Mouse (Mus musculus): ENCODE data around the gene Sult5a1. TPM values are rescaled to one million over a fixed set of nuclear protein-coding genes. Genes with fewer than 3 reads are reported as not detected.

The Sult5a1 gene
- polyA plus RNA-seq, 1 experiment from 2014 or later: 12.7 TPM

GRCm38 (mm10) chr8:123132953-123133352 lies 25.2 kb downstream of the Sult5a1 start:
- no peaks in the 10 kb centered on the region for H3K9me3 ChIP-seq (replicated peaks)
- no peak for ATAC-seq (replicated peaks; ENCODE audit: low FRiP score)
- H3K36me3 ChIP-seq: no peaks in the 10 kb centered on the region
- peaks cover 30% of the 10 kb centered on the region for H3K4me1 ChIP-seq
- WGBS: 93% methylated on average over 2 of the region's 2 CpGs
- H3K4me2 ChIP-seq: no peak overlapping the region
- H3K4me3 ChIP-seq (replicated peaks): no peak overlapping the region
- no peaks in the 10 kb centered on the region for H3K27me3 ChIP-seq
- H3K27ac ChIP-seq: no peak overlapping the region
- no peak overlapping the region for H3K9ac ChIP-seq

- no peak for ATAC-seq (replicated peaks; ENCODE audit: low FRiP score)
- Histone ChIP-seq H3K27ac (no peak overlapping the region), H3K4me2 (peak overlapping the region; percentile 3), H3K36me3 (no peaks in the 10 kb centered on the region), H3K27me3 (peaks cover 14% of the 10 kb centered on the region), H3K9me3 (replicated peaks) (no peaks in the 10 kb centered on the region), H3K9ac (no peak overlapping the region), H3K4me1 (peaks cover 19% of the 10 kb centered on the region), H3K4me3 (replicated peaks) (no peak overlapping the region)
- WGBS: 47% methylated on average over 9 of the region's 9 CpGs
Measured at GRCm38 (mm10) chr8:123131041-123131440, 27.1 kb downstream of the Sult5a1 start.

DNA sequence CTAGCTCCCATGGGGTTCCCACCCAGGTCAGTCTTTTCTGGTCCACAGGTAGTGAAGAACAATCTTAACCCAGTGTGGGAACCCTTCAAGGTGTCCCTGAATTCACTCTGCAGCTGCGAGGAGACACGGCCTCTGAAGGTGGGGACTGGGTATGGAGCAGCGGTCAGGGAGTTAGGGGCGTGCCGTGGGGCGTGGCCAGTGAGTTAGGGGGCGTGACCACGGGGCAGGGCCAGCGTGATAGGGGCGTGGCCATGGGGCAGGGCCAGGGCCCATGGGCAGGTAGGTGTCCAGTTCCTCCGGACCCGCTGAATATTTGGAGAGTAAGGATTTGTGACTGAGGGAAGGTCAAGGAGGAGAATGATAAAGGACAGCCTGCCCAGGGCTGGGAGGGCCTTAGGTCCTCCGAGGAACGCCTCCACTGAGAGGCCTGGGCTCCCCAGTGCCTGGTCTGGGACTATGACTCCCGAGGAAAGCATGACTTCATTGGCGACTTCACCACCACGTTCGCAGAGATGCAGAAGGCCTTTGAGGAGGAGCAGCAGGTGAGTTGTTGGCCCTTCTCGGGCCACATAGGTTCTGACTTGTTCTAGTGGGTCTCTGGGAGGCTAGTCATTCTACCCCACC lies 31.8 kb downstream of the Sult5a1 start:
- Histone ChIP-seq H3K27me3 (peaks cover 30% of the 10 kb centered on the region), H3K4me3 (replicated peaks) (no peak overlapping the region), H3K4me1 (peaks cover 25% of the 10 kb centered on the region), H3K9me3 (replicated peaks) (no peaks in the 10 kb centered on the region), H3K4me2 (peak overlapping the region; percentile 29), H3K27ac (no peak overlapping the region), H3K9ac (no peak overlapping the region), H3K36me3 (no peaks in the 10 kb centered on the region)
- WGBS: 7% methylated on average over 19 of the region's 19 CpGs
- ATAC-seq (replicated peaks; ENCODE audit: low FRiP score): peak; percentile 63; the same call in 1 of the 2 replicates

DNA sequence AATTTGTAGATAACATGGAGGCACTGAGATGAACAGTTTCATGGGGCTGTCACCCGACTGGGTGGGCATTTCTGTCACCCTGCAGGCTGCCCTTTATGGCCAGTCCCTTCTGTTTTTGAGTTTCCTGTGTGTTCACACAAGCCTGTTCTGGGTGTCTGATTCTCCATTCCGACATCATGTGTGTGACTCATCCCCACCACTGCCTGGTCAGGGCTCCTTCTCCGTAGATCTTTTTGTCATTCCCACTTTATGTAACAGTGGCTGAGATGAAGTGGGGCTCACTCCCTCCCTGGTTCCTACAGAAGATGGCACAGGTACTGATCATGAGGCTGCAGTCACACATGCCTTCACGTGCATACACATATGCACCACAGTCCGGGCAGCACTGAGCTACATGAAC lies 35.4 kb downstream of the Sult5a1 start:
- Histone ChIP-seq H3K4me1 (peaks cover 27% of the 10 kb centered on the region), H3K36me3 (no peaks in the 10 kb centered on the region), H3K27ac (no peak overlapping the region), H3K9ac (no peak overlapping the region), H3K9me3 (replicated peaks) (no peaks in the 10 kb centered on the region), H3K4me2 (no peak overlapping the region), H3K27me3 (peaks cover 58% of the 10 kb centered on the region), H3K4me3 (replicated peaks) (no peak overlapping the region)
- 78% methylated on average over 5 of the region's 5 CpGs for WGBS
- ATAC-seq (replicated peaks; ENCODE audit: low FRiP score): no peak

- 26% methylated on average over 9 of the region's 9 CpGs for WGBS
- no peak overlapping the region for H3K4me2 ChIP-seq
- no peaks in the 10 kb centered on the region for H3K9me3 ChIP-seq (replicated peaks)
- H3K9ac ChIP-seq: no peak overlapping the region
- no peak overlapping the region for H3K27ac ChIP-seq
- H3K4me1 ChIP-seq: peaks cover 33% of the 10 kb centered on the region
- no peaks in the 10 kb centered on the region for H3K36me3 ChIP-seq
- H3K27me3 ChIP-seq: peaks cover 59% of the 10 kb centered on the region
- H3K4me3 ChIP-seq (replicated peaks): no peak overlapping the region
- ATAC-seq (replicated peaks; ENCODE audit: low FRiP score): no peak
Measured at GRCm38 (mm10) chr8:123122059-123122458, 36.1 kb downstream of the Sult5a1 start.

DNA sequence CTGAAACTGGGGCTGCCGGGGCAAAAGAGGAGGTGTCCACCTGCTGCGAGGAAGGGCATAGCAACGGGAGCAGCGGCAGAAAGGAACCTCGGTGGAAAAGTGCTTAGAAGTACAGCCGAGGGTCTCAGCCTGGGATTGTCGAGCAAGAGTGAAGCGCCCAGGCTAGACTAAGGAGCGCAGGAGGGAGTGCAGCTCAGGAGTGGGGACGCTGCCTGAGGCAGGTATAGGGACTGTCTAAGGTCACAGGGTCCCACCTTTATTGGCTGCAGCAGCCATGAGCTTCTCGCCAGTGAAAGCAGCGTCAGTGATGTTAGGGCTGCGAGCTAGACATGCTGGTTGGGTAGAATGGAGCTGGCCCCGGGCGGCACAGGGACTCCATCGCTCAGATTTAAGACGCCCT lies 40.4 kb downstream of the Sult5a1 start:
- Histone ChIP-seq H3K36me3 (no peaks in the 10 kb centered on the region), H3K4me3 (replicated peaks) (peak overlapping the region; percentile 53), H3K9me3 (replicated peaks) (no peaks in the 10 kb centered on the region), H3K27me3 (peaks cover 50% of the 10 kb centered on the region), H3K4me2 (peak overlapping the region; percentile 94), H3K4me1 (peaks cover 32% of the 10 kb centered on the region), H3K27ac (no peak overlapping the region), H3K9ac (0 out of 2 replicates have a peak overlapping the region, but pooled peaks have one; percentile 39)
- no peak for ATAC-seq (replicated peaks; ENCODE audit: low FRiP score)
- WGBS: 2% methylated on average over 17 of the region's 17 CpGs

- Histone ChIP-seq H3K4me3 (replicated peaks) (peak within 1 kb of the TSS; percentile 53), H3K9me3 (replicated peaks) (no peaks in the 10 kb centered on the region), H3K4me1 (peaks cover 30% of the 10 kb centered on the region), H3K27ac (no peak within 1 kb of the TSS), H3K27me3 (peaks cover 50% of the 10 kb centered on the region), H3K9ac (peak within 1 kb of the TSS; percentile 39; the same call in 1 of the 2 replicates), H3K4me2 (peak within 1 kb of the TSS; percentile 94), H3K36me3 (no peaks in the 10 kb centered on the region)
- ATAC-seq (replicated peaks; ENCODE audit: low FRiP score): peak; percentile 52; the same call in 1 of the 2 replicates
- under 1% methylated on average over 51 of the region's 51 CpGs for WGBS
Measured at GRCm38 (mm10) chr8:123117127-123117731, 40.9 kb downstream of the Sult5a1 start, which contains the start of gene Cpne7. TSS of gene Cpne7 (plus strand) at chr8:123117374.

GRCm38 (mm10) chr8:123114644-123115043 lies 43.5 kb downstream of the Sult5a1 start:
- no peak overlapping the region for H3K4me2 ChIP-seq
- no peak overlapping the region for H3K27ac ChIP-seq

GRCm38 (mm10) chr8:123113908-123114469 lies 44.1 kb downstream of the Sult5a1 start:
- Histone ChIP-seq H3K27me3 (peaks cover 37% of the 10 kb centered on the region), H3K27ac (0 out of 2 replicates have a peak overlapping the region, but pooled peaks have one; percentile 39), H3K9me3 (replicated peaks) (no peaks in the 10 kb centered on the region), H3K4me2 (no peak overlapping the region), H3K36me3 (no peaks in the 10 kb centered on the region), H3K4me1 (peaks cover 30% of the 10 kb centered on the region), H3K4me3 (replicated peaks) (no peak overlapping the region), H3K9ac (no peak overlapping the region)
- 32% methylated on average over 2 of the region's 2 CpGs for WGBS
- ATAC-seq (replicated peaks; ENCODE audit: low FRiP score): no peak

More at GRCm38 (mm10) chr8:123114644-123115043, 43.5 kb downstream of the Sult5a1 start:
- Histone ChIP-seq H3K36me3 (no peaks in the 10 kb centered on the region), H3K9ac (no peak overlapping the region), H3K4me3 (replicated peaks) (no peak overlapping the region), H3K27me3 (peaks cover 44% of the 10 kb centered on the region), H3K4me1 (peaks cover 30% of the 10 kb centered on the region), H3K9me3 (replicated peaks) (no peaks in the 10 kb centered on the region)
- 47% methylated on average over 3 of the region's 3 CpGs for WGBS
- no peak for ATAC-seq (replicated peaks; ENCODE audit: low FRiP score)

DNA sequence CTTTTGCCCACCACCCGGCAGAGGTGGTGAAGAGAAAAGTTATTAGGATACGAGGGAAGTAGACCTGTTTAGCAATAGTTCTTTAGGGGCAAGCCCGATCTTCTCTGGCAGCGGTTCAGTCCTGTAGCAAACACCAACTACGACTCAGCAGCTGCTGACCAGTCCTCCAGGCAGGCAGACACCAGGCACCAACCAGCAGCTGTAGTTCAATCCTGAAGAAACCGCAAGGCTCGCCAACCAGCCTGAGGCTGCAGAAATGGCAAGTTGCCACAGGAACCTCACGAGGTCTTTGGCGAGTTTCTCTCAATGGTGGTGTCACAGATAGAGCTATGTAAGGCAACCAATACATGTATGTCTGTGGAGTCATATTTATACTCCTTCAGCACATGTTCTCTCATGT lies 45.2 kb downstream of the Sult5a1 start:
- no peak for ATAC-seq (replicated peaks; ENCODE audit: low FRiP score)
- 82% methylated on average over 9 of the region's 9 CpGs for WGBS
- no peak overlapping the region for H3K4me2 ChIP-seq
- no peaks in the 10 kb centered on the region for H3K36me3 ChIP-seq
- H3K4me1 ChIP-seq: peaks cover 27% of the 10 kb centered on the region
- H3K9ac ChIP-seq: no peak overlapping the region
- no peak overlapping the region for H3K27ac ChIP-seq
- H3K4me3 ChIP-seq (replicated peaks): no peak overlapping the region
- no peaks in the 10 kb centered on the region for H3K9me3 ChIP-seq (replicated peaks)
- peaks cover 27% of the 10 kb centered on the region for H3K27me3 ChIP-seq

- Histone ChIP-seq H3K27me3 (peaks cover 4% of the 10 kb centered on the region), H3K9me3 (replicated peaks) (no peaks in the 10 kb centered on the region), H3K9ac (no peak overlapping the region), H3K36me3 (peaks cover 1% of the 10 kb centered on the region; the same call in 1 of the 2 replicates), H3K4me3 (replicated peaks) (no peak overlapping the region), H3K27ac (no peak overlapping the region), H3K4me2 (no peak overlapping the region), H3K4me1 (peaks cover 9% of the 10 kb centered on the region)
- 13% methylated on average over 4 of the region's 4 CpGs for WGBS
- ATAC-seq (replicated peaks; ENCODE audit: low FRiP score): peak; percentile 74
Measured at GRCm38 (mm10) chr8:123110649-123111048, 47.5 kb downstream of the Sult5a1 start.

DNA sequence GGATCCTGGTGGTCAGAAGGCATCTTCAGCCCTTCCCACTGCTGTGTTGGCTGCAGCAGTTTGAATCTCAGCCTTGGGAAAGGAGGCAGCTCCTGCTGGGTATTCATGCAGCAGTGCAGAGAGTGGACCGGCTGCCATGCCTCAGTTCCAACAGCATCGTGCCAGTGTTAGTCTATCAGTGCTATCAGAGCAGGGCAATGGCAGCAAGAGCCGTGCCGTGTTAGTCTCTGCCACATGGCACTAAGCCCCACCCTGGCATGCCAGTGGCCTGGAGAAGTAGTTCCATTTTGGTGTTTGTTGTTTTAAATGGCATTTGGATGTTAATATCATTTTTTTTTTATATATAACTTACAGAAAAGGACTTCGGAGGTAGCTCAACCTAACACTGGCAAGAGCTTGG lies 49.2 kb downstream of the Sult5a1 start:
- Histone ChIP-seq H3K36me3 (peaks cover 18% of the 10 kb centered on the region), H3K4me1 (peaks cover 12% of the 10 kb centered on the region), H3K4me3 (replicated peaks) (no peak overlapping the region), H3K27me3 (0 out of 2 replicates have a peak, but pooled peaks cover 2% of the 10 kb centered on the region), H3K9me3 (replicated peaks) (no peaks in the 10 kb centered on the region), H3K27ac (no peak overlapping the region), H3K4me2 (no peak overlapping the region), H3K9ac (no peak overlapping the region)
- WGBS: 91% methylated on average over 5 of the region's 5 CpGs
- ATAC-seq (replicated peaks; ENCODE audit: low FRiP score): no peak

Measured in kidney, embryonic 15.5 days (tissue).